ENCODE assay signal across 9 mouse cellular contexts in the genomic region with DNA sequence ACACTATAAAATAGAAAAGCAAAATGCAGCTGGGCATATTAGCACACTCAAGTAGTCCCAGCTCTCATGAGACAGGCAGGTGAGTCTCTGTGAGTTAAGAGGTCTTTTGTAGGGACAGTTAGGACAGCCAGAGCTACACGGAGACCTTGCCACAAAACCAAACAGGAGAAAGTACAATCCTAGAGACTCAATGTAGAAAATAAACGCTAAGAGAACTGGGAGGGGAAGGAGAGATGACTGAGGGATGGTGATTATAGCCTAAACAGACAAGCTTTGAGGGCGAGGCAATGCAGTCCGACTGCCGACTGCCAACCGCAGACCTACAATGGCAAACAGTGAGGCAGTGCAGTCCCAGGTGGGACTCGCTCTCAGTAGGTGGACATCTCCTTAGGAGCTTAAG. TPM values are rescaled to one million over a fixed set of nuclear protein-coding genes. Genes with fewer than 3 reads are reported as not detected.
A peak's percentile ranks its signal among the peaks of the same experiment; 100 is the strongest.
DNase-seq lines count a peak whose midpoint lies in the region; ATAC-seq and TF ChIP-seq lines count a peak whose summit lies in the region.
"Had no signal": no experiment of that assay in that cellular context is flagged by ENCODE, and none has a peak within 500 bp of the region (broad histone marks: within the 10 kb centered on the region; RNA-seq: fewer than 3 reads in every experiment).

No protein-coding gene starts in this region.

- ATAC-seq in heart, embryonic 13.5 days (ENCODE audit: extremely low read depth, insufficient number of reproducible peaks, low FRiP score, low TSS enrichment) = no peak
- no peak for ATAC-seq in intestine, postnatal 0 days
- ATAC-seq in midbrain, embryonic 14.5 days (ENCODE audit: low FRiP score, low TSS enrichment) = no peak

- no peaks in the 10 kb centered on the region for H3K27me3 ChIP-seq in heart, embryonic 13.5 days (replicated peaks)
- no peaks in the 10 kb centered on the region for H3K27me3 ChIP-seq in spleen, adult 2 months (ENCODE audit: control insufficient read depth, insufficient read depth, low read length)
- no peaks in the 10 kb centered on the region for H3K27me3 ChIP-seq in intestine, postnatal 0 days (replicated peaks; ENCODE audit: control insufficient read depth, insufficient read depth, low read length)
- H3K27me3 ChIP-seq in midbrain, embryonic 14.5 days (ENCODE audit: control insufficient read depth, insufficient read depth, low read length) = no peaks in the 10 kb centered on the region

- H3K9me3 ChIP-seq in heart, embryonic 13.5 days = no peaks in the 10 kb centered on the region
- no peaks in the 10 kb centered on the region for H3K9me3 ChIP-seq in intestine, postnatal 0 days (ENCODE audit: control insufficient read depth)
- no peaks in the 10 kb centered on the region for H3K9me3 ChIP-seq in midbrain, embryonic 14.5 days (ENCODE audit: control insufficient read depth, low read length)

- peaks cover 47% of the 10 kb centered on the region for H3K4me1 ChIP-seq in heart, embryonic 13.5 days
- H3K4me1 ChIP-seq in spleen, adult 2 months (ENCODE audit: control insufficient read depth, insufficient read depth, insufficient read length) = peaks cover 7% of the 10 kb centered on the region; the same call in 1 of the 2 replicates
- no peaks in the 10 kb centered on the region; the same call in 1 of the 2 replicates for H3K4me1 ChIP-seq in intestine, postnatal 0 days (replicated peaks; ENCODE audit: control insufficient read depth, insufficient read depth, low read length)
- H3K4me1 ChIP-seq in midbrain, embryonic 14.5 days (ENCODE audit: control insufficient read depth, insufficient read depth, low read length) = peaks cover 10% of the 10 kb centered on the region; the same call in 1 of the 2 replicates

- H3K4me2 ChIP-seq in heart, embryonic 13.5 days = peak overlapping the region; percentile 73
- H3K4me2 ChIP-seq in intestine, postnatal 0 days (replicated peaks; ENCODE audit: low read depth) = peak overlapping the region; percentile 59
- no peak overlapping the region for H3K4me2 ChIP-seq in midbrain, embryonic 14.5 days (ENCODE audit: low read length)

- peak overlapping the region; percentile 97 for H3K27ac ChIP-seq in heart, embryonic 13.5 days (replicated peaks)
- peak overlapping the region; percentile 61 for H3K27ac ChIP-seq in spleen, adult 2 months (ENCODE audit: insufficient read depth, low read length)
- peak overlapping the region; percentile 93 for H3K27ac ChIP-seq in intestine, postnatal 0 days (ENCODE audit: low read depth, low read length)
- H3K27ac ChIP-seq in midbrain, embryonic 14.5 days (replicated peaks; ENCODE audit: low read depth, low read length) = no peak overlapping the region

- no peak; the same call in 1 of the 2 replicates for TF ChIP-seq POLR2A in spleen, adult 2 months (IDR thresholded peaks at IDR 0.05; ENCODE audit: low read depth, low read length)

- intact Hi-C loops in heart, postnatal 10 days (cut with DNase I) = no loop called here

- peaks cover 6% of the 10 kb centered on the region; the same call in 1 of the 2 replicates for H3K36me3 ChIP-seq in heart, embryonic 13.5 days
- 0 out of 2 replicates have a peak, but pooled peaks cover 2% of the 10 kb centered on the region for H3K36me3 ChIP-seq in spleen, adult 2 months (ENCODE audit: control insufficient read depth, insufficient read depth, low read length)
- no peaks in the 10 kb centered on the region for H3K36me3 ChIP-seq in intestine, postnatal 0 days (ENCODE audit: control insufficient read depth, insufficient read depth)
- peaks cover 6% of the 10 kb centered on the region; the same call in 1 of the 2 replicates for H3K36me3 ChIP-seq in midbrain, embryonic 14.5 days (ENCODE audit: control insufficient read depth, insufficient read depth, low read length)

- peak overlapping the region; percentile 97 for H3K9ac ChIP-seq in heart, embryonic 13.5 days
- peak overlapping the region; percentile 88 for H3K9ac ChIP-seq in intestine, postnatal 0 days (ENCODE audit: low read depth, low read length)
- no peak overlapping the region for H3K9ac ChIP-seq in midbrain, embryonic 14.5 days (replicated peaks; ENCODE audit: low read length)

- 26% methylated on average over 7 of the region's 7 CpGs for WGBS in heart, embryonic 13.5 days
- 26% methylated on average over 7 of the region's 7 CpGs for WGBS in spleen, adult 2 months
- 21% methylated on average over 7 of the region's 7 CpGs for WGBS in intestine, postnatal 0 days
- 56% methylated on average over 7 of the region's 7 CpGs for WGBS in midbrain, embryonic 14.5 days

- TF ChIP-seq CTCF in spleen, adult 2 months (IDR thresholded peaks at IDR 0.05; ENCODE audit: extremely low read depth, insufficient read depth, insufficient read length, insufficient replicate concordance) = no peak
- TF ChIP-seq CTCF in intestine, postnatal 0 days (IDR thresholded peaks at IDR 0.05; ENCODE audit: low read depth) = no peak

- no peak for DNase-seq in heart, postnatal 10 days
- no peak for DNase-seq in spleen, adult 2 months (ENCODE audit: low read depth in 1 of 2, low spot score in 2 of 2)
- DNase-seq in spleen, postnatal 10 days (ENCODE audit: low spot score in 2 of 2) = no peak
- no peak for DNase-seq in ovary, postnatal 36 days (ENCODE audit: low spot score)
- no peak for DNase-seq in adrenal gland, postnatal 14 days
- DNase-seq in midbrain, embryonic 14.5 days = no peak
- DNase-seq: right cerebral cortex, postnatal 25 days had no signal

- peak overlapping the region; percentile 78 for H3K4me3 ChIP-seq in heart, embryonic 13.5 days
- H3K4me3 ChIP-seq in spleen, adult 2 months (ENCODE audit: extremely low read depth, insufficient read depth, insufficient read length) = no peak overlapping the region
- no peak overlapping the region for H3K4me3 ChIP-seq in intestine, postnatal 0 days (ENCODE audit: low read depth, low read length)
- H3K4me3 ChIP-seq in midbrain, embryonic 14.5 days (replicated peaks; ENCODE audit: low read depth, low read length) = no peak overlapping the region

RNA-seq across cellular contexts. Expression of gene Tubd1, which starts 43.0 kb away (rescaled TPM):
- polyA plus RNA-seq in heart, embryonic 13.5 days (2015; fragmentation: Nextera tagmentation; extraction: Ambion mirVana) = 11.5 and 11.9 TPM in 2 replicates
- total RNA-seq in heart, postnatal 10 days (2021) = 1 to 10 TPM; 5.5 to 6.2 TPM
- polyA plus RNA-seq in spleen, adult 2 months (2012; rRNA removed) = 2.1 and 2.2 TPM in 2 replicates
- 4.7 and 5.9 TPM in 2 replicates for polyA plus RNA-seq in intestine, postnatal 0 days (2015; fragmentation: Nextera tagmentation; extraction: Ambion mirVana)
- 9.1 and 9.8 TPM in 2 replicates for total RNA-seq in adrenal gland, postnatal 14 days (2021)
- polyA plus RNA-seq in midbrain, embryonic 14.5 days (2014; fragmentation: Nextera tagmentation; extraction: Ambion mirVana) = 4.7 and 6.1 TPM in 2 replicates

RNA-seq across cellular contexts. Expression of gene Rps6kb1, which starts 43.2 kb away (rescaled TPM):
- 39.6 and 41.2 TPM in 2 replicates for polyA plus RNA-seq in heart, embryonic 13.5 days (2015; fragmentation: Nextera tagmentation; extraction: Ambion mirVana)
- total RNA-seq in heart, postnatal 10 days (2021) = 10 to 100 TPM; 26.0 to 29.2 TPM
- polyA plus RNA-seq in spleen, adult 2 months (2012; rRNA removed) = 5.4 and 5.9 TPM in 2 replicates
- polyA plus RNA-seq in intestine, postnatal 0 days (2015; fragmentation: Nextera tagmentation; extraction: Ambion mirVana) = 37.9 and 39.9 TPM in 2 replicates
- total RNA-seq in adrenal gland, postnatal 14 days (2021) = 39.4 and 45.2 TPM in 2 replicates
- polyA plus RNA-seq in midbrain, embryonic 14.5 days (2014; fragmentation: Nextera tagmentation; extraction: Ambion mirVana) = 44.4 and 47.8 TPM in 2 replicates
